Mouse (Mus musculus) intestine, embryonic 15.5 days (tissue): ENCODE results near the gene Cdh24. TPM values are rescaled to one million over a fixed set of nuclear protein-coding genes. Genes with fewer than 3 reads are reported as not detected.

Source experiments
- ATAC-seq: fragments of 200-750 bp; cut with Nextera tagmentation; 2 replicates; pipeline ENCODE4 v1.8.0; 2017; ENCODE audit warnings: moderate TSS enrichment, moderate library complexity
- H3K27ac ChIP-seq: fragments of 300-500 bp; sonication (generic); 2 replicates; pipeline ENCODE4 v1.5.1; 2015; ENCODE audit warnings: mild to moderate bottlenecking, inconsistent platforms
- H3K27me3 ChIP-seq: fragments of 300-500 bp; sonication (generic); replicated peaks from 2 replicates; pipeline ENCODE4 v1.6.1; 2015; ENCODE audit warnings: inconsistent platforms
- H3K36me3 ChIP-seq: fragments of 300-500 bp; sonication (generic); 2 replicates; pipeline ENCODE4 v1.6.1; 2015; ENCODE audit warnings: inconsistent platforms
- H3K4me1 ChIP-seq: fragments of 300-500 bp; sonication (generic); replicated peaks from 2 replicates; pipeline ENCODE4 v1.6.1; 2015; ENCODE audit warnings: inconsistent platforms
- H3K4me2 ChIP-seq: fragments of 300-500 bp; sonication (generic); replicated peaks from 2 replicates; pipeline ENCODE4 v1.6.1; 2015; ENCODE audit warnings: mild to moderate bottlenecking, inconsistent platforms
- H3K4me3 ChIP-seq: fragments of 300-500 bp; sonication (generic); replicated peaks from 2 replicates; pipeline ENCODE4 v1.5.1; 2015; ENCODE audit warnings: inconsistent platforms
- H3K9ac ChIP-seq: fragments of 300-500 bp; sonication (generic); 2 replicates; pipeline ENCODE4 v1.6.1; 2015; ENCODE audit warnings: inconsistent platforms
- H3K9me3 ChIP-seq: fragments of 300-500 bp; sonication (generic); 2 replicates; pipeline ENCODE4 v1.6.1; 2016; ENCODE audit warnings: inconsistent platforms
- WGBS: fragments of 180-500 bp; shearing (Covaris S2); methylation state at CpG from one replicate; pipeline ENCODE4 v1.1.7; 2015; 5-methylcytosine and 5-hydroxymethylcytosine counted together
- polyA plus RNA-seq: library from polyadenylated mRNA; unstranded; fragments of >200 nt; fragmentation: Nextera tagmentation; extraction: Ambion mirVana; gene quantifications from 2 replicates; pipeline ENCODE4 v1.2.1, GENCODE M21; 2015

The Cdh24 gene
- 2.8 and 3.0 TPM in 2 replicates for polyA plus RNA-seq

- peak; percentile 97 for ATAC-seq
Measured at GRCm38 (mm10) chr14:54641305-54641969, at the start of gene Cdh24. Cdh24 (minus strand) TSS chr14:54641364.

GRCm38 (mm10) chr14:54687251-54687650 is 46.1 kb upstream of the Cdh24 start:
- Histone ChIP-seq H3K4me2 (peak overlapping the region; percentile 61), H3K36me3 (peaks cover 4% of the 10 kb centered on the region; the same call in 1 of the 2 replicates), H3K4me1 (peaks cover 9% of the 10 kb centered on the region; the same call in 1 of the 2 replicates), H3K4me3 (peak overlapping the region; percentile 82), H3K9me3 (no peaks in the 10 kb centered on the region), H3K27me3 (no peaks in the 10 kb centered on the region), H3K9ac (peak overlapping the region; percentile 65), H3K27ac (peak overlapping the region; percentile 97)
- no peak for ATAC-seq
- WGBS: 3% methylated on average over 8 of the region's 8 CpGs

More at GRCm38 (mm10) chr14:54641305-54641969, at the start of gene Cdh24:
- peak within 1 kb of the TSS; percentile 83 for H3K9ac ChIP-seq
- H3K4me3 ChIP-seq: peak within 1 kb of the TSS; percentile 74
- H3K4me2 ChIP-seq: peak within 1 kb of the TSS; percentile 89
- no peaks in the 10 kb centered on the region for H3K27me3 ChIP-seq
- peak within 1 kb of the TSS; percentile 67 for H3K27ac ChIP-seq
- no peaks in the 10 kb centered on the region for H3K9me3 ChIP-seq
- H3K36me3 ChIP-seq: peaks cover 40% of the 10 kb centered on the region
- 0% methylated on average over 51 of the region's 52 CpGs for WGBS
- peaks cover 16% of the 10 kb centered on the region for H3K4me1 ChIP-seq

GRCm38 (mm10) chr14:54686522-54687143 is 45.5 kb upstream of the Cdh24 start, which contains the start of gene Acin1:
Acin1 (minus strand) TSS chr14:54686931.
- no peaks in the 10 kb centered on the region for H3K27me3 ChIP-seq
- H3K4me2 ChIP-seq: peak within 1 kb of the TSS; percentile 72
- no peaks in the 10 kb centered on the region for H3K9me3 ChIP-seq
- WGBS: under 1% methylated on average over 44 of the region's 44 CpGs
- peak within 1 kb of the TSS; percentile 96 for H3K9ac ChIP-seq
- H3K4me1 ChIP-seq: peaks cover 9% of the 10 kb centered on the region; the same call in 1 of the 2 replicates
- H3K27ac ChIP-seq: peak within 1 kb of the TSS; percentile 97
- peaks cover 4% of the 10 kb centered on the region; the same call in 1 of the 2 replicates for H3K36me3 ChIP-seq
- ATAC-seq: peak; percentile 98
- H3K4me3 ChIP-seq: peak within 1 kb of the TSS; percentile 82

GRCm38 (mm10) chr14:54686063-54686521 is 44.9 kb upstream of the Cdh24 start, which contains the start of gene 1700123O20Rik:
1700123O20Rik (plus strand) TSS chr14:54686216.
- peak; percentile 79 for ATAC-seq
- H3K36me3 ChIP-seq: peaks cover 4% of the 10 kb centered on the region; the same call in 1 of the 2 replicates
- under 1% methylated on average over 39 of the region's 41 CpGs for WGBS

GRCm38 (mm10) chr14:54685471-54685870 is 44.3 kb upstream of the Cdh24 start:
- WGBS: 8% methylated on average over 8 of the region's 8 CpGs
- Histone ChIP-seq H3K4me2 (peak overlapping the region; percentile 72), H3K9ac (peak overlapping the region; percentile 96), H3K36me3 (0 out of 2 replicates have a peak, but pooled peaks cover 4% of the 10 kb centered on the region), H3K27me3 (no peaks in the 10 kb centered on the region), H3K9me3 (no peaks in the 10 kb centered on the region), H3K4me1 (peaks cover 9% of the 10 kb centered on the region; the same call in 1 of the 2 replicates), H3K4me3 (peak overlapping the region; percentile 82), H3K27ac (peak overlapping the region; percentile 97)
- no peak for ATAC-seq

More at GRCm38 (mm10) chr14:54686063-54686521, 44.9 kb upstream of the Cdh24 start, which contains the start of gene 1700123O20Rik:
- Histone ChIP-seq H3K27me3 (no peaks in the 10 kb centered on the region), H3K9me3 (no peaks in the 10 kb centered on the region), H3K4me2 (peak within 1 kb of the TSS; percentile 72), H3K9ac (peak within 1 kb of the TSS; percentile 96), H3K27ac (peak within 1 kb of the TSS; percentile 97), H3K4me1 (peaks cover 9% of the 10 kb centered on the region; the same call in 1 of the 2 replicates), H3K4me3 (peak within 1 kb of the TSS; percentile 82)

- Histone ChIP-seq H3K4me3 (no peak overlapping the region), H3K27me3 (no peaks in the 10 kb centered on the region), H3K36me3 (peaks cover 8% of the 10 kb centered on the region; the same call in 1 of the 2 replicates), H3K4me2 (no peak overlapping the region), H3K9ac (no peak overlapping the region), H3K27ac (no peak overlapping the region), H3K4me1 (peaks cover 3% of the 10 kb centered on the region; the same call in 1 of the 2 replicates), H3K9me3 (no peaks in the 10 kb centered on the region)
- WGBS: 91% methylated on average over 3 of the region's 3 CpGs
- no peak for ATAC-seq
Measured at GRCm38 (mm10) chr14:54682396-54682795, 41.2 kb upstream of the Cdh24 start.

GRCm38 (mm10) chr14:54678657-54679304 is 37.6 kb upstream of the Cdh24 start:
- no peaks in the 10 kb centered on the region for H3K9me3 ChIP-seq
- no peak overlapping the region for H3K27ac ChIP-seq
- no peak for ATAC-seq
- H3K4me2 ChIP-seq: no peak overlapping the region
- peaks cover 20% of the 10 kb centered on the region; the same call in 1 of the 2 replicates for H3K36me3 ChIP-seq
- H3K9ac ChIP-seq: no peak overlapping the region
- 79% methylated on average over 16 of the region's 16 CpGs for WGBS
- no peak overlapping the region for H3K4me3 ChIP-seq
- no peaks in the 10 kb centered on the region for H3K27me3 ChIP-seq
- no peaks in the 10 kb centered on the region for H3K4me1 ChIP-seq

- Histone ChIP-seq H3K36me3 (peaks cover 26% of the 10 kb centered on the region), H3K27me3 (no peaks in the 10 kb centered on the region), H3K4me1 (no peaks in the 10 kb centered on the region), H3K27ac (no peak overlapping the region), H3K9me3 (no peaks in the 10 kb centered on the region), H3K4me2 (no peak overlapping the region), H3K4me3 (no peak overlapping the region), H3K9ac (no peak overlapping the region)
- 85% methylated on average over 5 of the region's 5 CpGs for WGBS
- no peak for ATAC-seq
Measured at GRCm38 (mm10) chr14:54676290-54676689, 35.1 kb upstream of the Cdh24 start.

GRCm38 (mm10) chr14:54674317-54674716 is 33.2 kb upstream of the Cdh24 start:
- no peaks in the 10 kb centered on the region for H3K27me3 ChIP-seq
- H3K9me3 ChIP-seq: no peaks in the 10 kb centered on the region
- peaks cover 26% of the 10 kb centered on the region for H3K36me3 ChIP-seq
- no peak for ATAC-seq
- H3K4me1 ChIP-seq: no peaks in the 10 kb centered on the region
- H3K4me2 ChIP-seq: no peak overlapping the region
- H3K27ac ChIP-seq: no peak overlapping the region
- H3K4me3 ChIP-seq: no peak overlapping the region
- H3K9ac ChIP-seq: no peak overlapping the region
- 69% methylated on average over 2 of the region's 2 CpGs for WGBS

- 75% methylated on average over 4 of the region's 4 CpGs for WGBS
- no peak for ATAC-seq
Measured at GRCm38 (mm10) chr14:54669381-54669780, 28.2 kb upstream of the Cdh24 start.

GRCm38 (mm10) chr14:54664477-54665222 is 23.5 kb upstream of the Cdh24 start:
- no peaks in the 10 kb centered on the region for H3K27me3 ChIP-seq
- H3K9me3 ChIP-seq: no peaks in the 10 kb centered on the region
- no peak overlapping the region for H3K4me2 ChIP-seq
- no peak overlapping the region for H3K9ac ChIP-seq
- ATAC-seq: no peak
- peaks cover 57% of the 10 kb centered on the region for H3K36me3 ChIP-seq
- no peaks in the 10 kb centered on the region for H3K4me1 ChIP-seq
- H3K27ac ChIP-seq: no peak overlapping the region
- WGBS: 91% methylated on average over 10 of the region's 10 CpGs
- no peak overlapping the region for H3K4me3 ChIP-seq

More at GRCm38 (mm10) chr14:54669381-54669780, 28.2 kb upstream of the Cdh24 start:
- H3K4me1 ChIP-seq: no peaks in the 10 kb centered on the region
- H3K36me3 ChIP-seq: peaks cover 30% of the 10 kb centered on the region
- H3K9me3 ChIP-seq: no peaks in the 10 kb centered on the region
- H3K4me3 ChIP-seq: no peak overlapping the region
- no peak overlapping the region for H3K4me2 ChIP-seq
- H3K27me3 ChIP-seq: no peaks in the 10 kb centered on the region
- H3K9ac ChIP-seq: no peak overlapping the region
- no peak overlapping the region for H3K27ac ChIP-seq
